Mouse (Mus musculus): ENCODE data around the gene Chmp4b. TPM values are rescaled to one million over a fixed set of nuclear protein-coding genes. Genes with fewer than 3 reads are reported as not detected.

The Chmp4b gene
- total and polyA plus RNA-seq, 3 experiments: 118 to 196 TPM; not detected in 1

DNA sequence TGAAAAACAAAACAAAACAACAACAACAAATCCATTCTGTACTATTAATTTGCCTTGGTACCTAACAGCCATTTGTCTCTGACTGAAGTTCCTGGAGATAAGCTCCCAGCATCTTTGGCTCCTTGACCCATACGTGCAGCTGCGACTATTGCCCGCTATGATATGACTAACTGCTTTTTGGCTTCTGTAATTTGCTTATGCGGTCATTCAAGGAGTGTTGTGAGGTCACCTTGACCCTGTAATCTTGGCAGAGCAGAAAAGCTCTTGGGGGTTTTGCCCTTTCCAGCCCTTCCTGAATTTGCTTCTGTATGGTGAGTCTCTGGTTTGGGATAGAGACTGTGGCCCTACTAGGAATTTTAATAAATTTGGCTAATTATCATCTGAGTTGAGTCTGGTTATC, 65.1 kb downstream of the Chmp4b start:
- Histone ChIP-seq H3K27me3 (ENCODE audit: control insufficient read depth in 1 of 2, insufficient read depth in 2 of 2, low read length in 2 of 2) (peaks cover 10 to 15% of the 10 kb centered on the region in 2 experiments), H3K79me2 (ENCODE audit: control insufficient read depth, insufficient read depth, low read length, poor library complexity) (no peaks in the 10 kb centered on the region), H3K4me1 (ENCODE audit: control insufficient read depth in 1 of 2, insufficient read depth in 2 of 2, low read length in 2 of 2) (no peaks in the 10 kb centered on the region; a peak in 1 of 4 replicates), H3K9ac (ENCODE audit: control insufficient read depth, low read depth, low read length, poor library complexity, severe bottlenecking) (no peak overlapping the region), H3K27ac (ENCODE audit: control insufficient read depth, low read depth, low read length) (no peak overlapping the region), H3K36me3 (ENCODE audit: control insufficient read depth in 1 of 2, insufficient read depth in 2 of 2, low read length in 2 of 2) (peaks cover 0 to 8% of the 10 kb centered on the region in 2 experiments; a peak in 2 of 4 replicates), H3K4me3 (ENCODE audit: control insufficient read depth in 1 of 2, insufficient read depth in 1 of 2, low read depth in 2 of 2, low read length in 2 of 2) (no peak overlapping the region), H3K9me3 (replicated peaks; ENCODE audit: insufficient read depth, low read length) (no peaks in the 10 kb centered on the region)
- no peak for TF ChIP-seq ZMIZ1 (IDR thresholded peaks at IDR 0.05; ENCODE audit: low read depth, low read length)
- TF ChIP-seq CHD1 (IDR thresholded peaks at IDR 0.05; ENCODE audit: low read depth, low read length): no peak
- TF ChIP-seq EP300 (IDR thresholded peaks at IDR 0.05; ENCODE audit: low read depth in 1 of 2, low read length in 2 of 2): no peak
- no peak for TF ChIP-seq ELF1 (IDR thresholded peaks at IDR 0.05; ENCODE audit: low read depth, low read length)
- TF ChIP-seq MXI1 (IDR thresholded peaks at IDR 0.05; ENCODE audit: low read depth, low read length): no peak
- no peak for TF ChIP-seq MAFK (IDR thresholded peaks at IDR 0.05; ENCODE audit: borderline replicate concordance, low read depth, low read length)
- TF ChIP-seq GABPA (IDR thresholded peaks at IDR 0.05; ENCODE audit: low read depth, low read length): no peak
- TF ChIP-seq USF2 (IDR thresholded peaks at IDR 0.05; ENCODE audit: borderline replicate concordance in 1 of 2, insufficient read depth in 1 of 2, low read depth in 1 of 2, low read length in 2 of 2): no peak
- no peak for TF ChIP-seq BHLHE40 (IDR thresholded peaks at IDR 0.05; ENCODE audit: borderline replicate concordance, low read depth, low read length)
- TF ChIP-seq MYC (IDR thresholded peaks at IDR 0.05; ENCODE audit: low read depth, low read length): no peak
- TF ChIP-seq CTCF (IDR thresholded peaks at IDR 0.05 in 2 of 3, conservative IDR thresholded peaks at IDR 0.05 in 1 of 3; ENCODE audit: control insufficient read depth in 1 of 3, insufficient read depth in 1 of 3, low read depth in 2 of 3, low read length in 3 of 3, poor library complexity in 1 of 3, severe bottlenecking in 1 of 3): no peak
- no peak for TF ChIP-seq RCOR1 (IDR thresholded peaks at IDR 0.05; ENCODE audit: low read depth, low read length)
- TF ChIP-seq POLR2A (IDR thresholded peaks at IDR 0.05; ENCODE audit: control insufficient read depth in 1 of 2, insufficient read depth in 1 of 2, low read depth in 1 of 2, low read length in 2 of 2, poor library complexity in 1 of 2): no peak
- no peak for TF ChIP-seq ZNF384 (IDR thresholded peaks at IDR 0.05; ENCODE audit: low read depth, low read length)
- DNase-seq (ENCODE audit: low read depth, low spot score): no peak

DNA sequence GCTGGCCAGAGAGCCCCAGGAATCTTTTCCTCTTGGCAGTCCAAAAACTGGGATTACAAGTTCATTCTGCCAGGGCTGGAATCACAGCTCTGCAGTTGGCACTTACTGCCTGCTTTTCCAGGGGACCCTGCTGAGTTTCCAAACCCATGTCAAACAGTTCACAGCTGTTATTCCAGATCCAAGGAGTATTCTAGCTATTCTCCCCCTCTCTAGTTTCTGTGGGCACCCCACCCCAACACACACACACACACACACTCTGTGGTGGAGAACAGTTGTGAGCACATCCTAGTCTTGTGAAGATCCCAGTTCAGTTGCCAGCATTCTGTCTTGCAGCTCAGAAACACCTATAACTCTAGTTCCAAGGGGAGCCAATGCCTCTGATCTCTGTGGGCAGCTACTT, 65.6 kb downstream of the Chmp4b start:
- Histone ChIP-seq H3K36me3 (ENCODE audit: control insufficient read depth in 1 of 2, insufficient read depth in 2 of 2, low read length in 2 of 2) (peaks cover 0 to 8% of the 10 kb centered on the region in 2 experiments; a peak in 2 of 4 replicates), H3K4me3 (ENCODE audit: control insufficient read depth in 1 of 2, insufficient read depth in 1 of 2, low read depth in 2 of 2, low read length in 2 of 2) (no peak overlapping the region), H3K79me2 (ENCODE audit: control insufficient read depth, insufficient read depth, low read length, poor library complexity) (no peaks in the 10 kb centered on the region), H3K4me1 (ENCODE audit: control insufficient read depth in 1 of 2, insufficient read depth in 2 of 2, low read length in 2 of 2) (no peaks in the 10 kb centered on the region; a peak in 1 of 4 replicates), H3K27ac (ENCODE audit: control insufficient read depth, low read depth, low read length) (no peak overlapping the region), H3K9ac (ENCODE audit: control insufficient read depth, low read depth, low read length, poor library complexity, severe bottlenecking) (no peak overlapping the region), H3K27me3 (ENCODE audit: control insufficient read depth in 1 of 2, insufficient read depth in 2 of 2, low read length in 2 of 2) (peaks cover 10 to 15% of the 10 kb centered on the region in 2 experiments), H3K9me3 (replicated peaks; ENCODE audit: insufficient read depth, low read length) (no peaks in the 10 kb centered on the region)
- no peak for DNase-seq (ENCODE audit: low read depth, low spot score)
- no peak for TF ChIP-seq KAT2A (conservative IDR thresholded peaks at IDR 0.05; ENCODE audit: low read depth, low read length)
- no peak for TF ChIP-seq GATA1 (IDR thresholded peaks at IDR 0.05; ENCODE audit: low read depth, low read length)
- TF ChIP-seq CTCF (IDR thresholded peaks at IDR 0.05 in 2 of 3, conservative IDR thresholded peaks at IDR 0.05 in 1 of 3; ENCODE audit: control insufficient read depth in 1 of 3, insufficient read depth in 1 of 3, low read depth in 2 of 3, low read length in 3 of 3, poor library complexity in 1 of 3, severe bottlenecking in 1 of 3): no peak
- no peak for TF ChIP-seq ZC3H11A (IDR thresholded peaks at IDR 0.05; ENCODE audit: low read depth, low read length)
- no peak for TF ChIP-seq USF1 (IDR thresholded peaks at IDR 0.05; ENCODE audit: low read depth, low read length)
- TF ChIP-seq E2F4 (IDR thresholded peaks at IDR 0.05; ENCODE audit: borderline replicate concordance, low read depth, low read length): no peak
- TF ChIP-seq ELF1 (IDR thresholded peaks at IDR 0.05; ENCODE audit: low read depth, low read length): no peak
- no peak for TF ChIP-seq SMC3 (IDR thresholded peaks at IDR 0.05; ENCODE audit: low read depth, low read length)
- TF ChIP-seq MYC (IDR thresholded peaks at IDR 0.05; ENCODE audit: low read depth, low read length): no peak
- no peak for TF ChIP-seq JUND (IDR thresholded peaks at IDR 0.05; ENCODE audit: low read depth, low read length)
- no peak for TF ChIP-seq MAX (IDR thresholded peaks at IDR 0.05; ENCODE audit: low read length)
- TF ChIP-seq TBP (IDR thresholded peaks at IDR 0.05; ENCODE audit: low read depth, low read length): no peak
- TF ChIP-seq USF2 (IDR thresholded peaks at IDR 0.05; ENCODE audit: borderline replicate concordance in 1 of 2, insufficient read depth in 1 of 2, low read depth in 1 of 2, low read length in 2 of 2): no peak
